Comparison of ENCODE assay signal across 8 mouse cellular contexts in the genomic region with DNA sequence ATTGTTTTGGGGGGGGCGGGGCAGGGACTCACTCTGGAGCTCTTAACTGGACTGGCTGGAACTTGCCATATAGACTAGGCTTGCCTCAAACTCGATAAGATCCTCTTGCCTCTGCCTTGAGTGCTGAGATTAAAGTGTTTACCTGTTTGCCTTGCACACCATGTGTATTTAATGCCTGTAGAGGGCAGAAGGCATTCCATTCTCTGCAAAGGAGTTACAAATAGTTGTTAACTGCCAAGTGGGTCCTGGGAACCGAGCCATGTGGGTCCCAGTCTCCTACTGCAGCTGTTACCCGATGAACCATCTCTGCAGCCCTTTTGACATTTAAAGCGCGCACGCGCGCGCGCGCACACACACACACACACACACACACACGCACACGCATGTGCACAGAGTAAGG. TPM values are rescaled to one million over a fixed set of nuclear protein-coding genes. Genes with fewer than 3 reads are reported as not detected.
DNase-seq lines count a peak whose midpoint lies in the region; ATAC-seq and TF ChIP-seq lines count a peak whose summit lies in the region.

No protein-coding gene starts in this region.

- no peak for TF ChIP-seq CTCF in lung, embryonic 14.5 days (IDR thresholded peaks at IDR 0.05; ENCODE audit: low read depth)
- no peak for TF ChIP-seq CTCF in stomach, postnatal 0 days (IDR thresholded peaks at IDR 0.05; ENCODE audit: low read depth)

- no peak for TF ChIP-seq EP300 in stomach, postnatal 0 days (optimal IDR thresholded peaks at IDR 0.05)

- H3K4me3 ChIP-seq in liver, embryonic 11.5 days (ENCODE audit: low read depth, low read length): peak overlapping the region; percentile 83; the same call in 1 of the 2 replicates
- peak overlapping the region; percentile 76; the same call in 1 of the 2 replicates for H3K4me3 ChIP-seq in hindbrain, embryonic 15.5 days
- no peak overlapping the region; the same call in 1 of the 2 replicates for H3K4me3 ChIP-seq in lung, embryonic 14.5 days (ENCODE audit: low read depth, low read length)
- no peak overlapping the region for H3K4me3 ChIP-seq in stomach, postnatal 0 days (ENCODE audit: low read depth, low read length)

- no peaks in the 10 kb centered on the region for H3K9me3 ChIP-seq in liver, embryonic 11.5 days (ENCODE audit: control insufficient read depth, low read length)
- no peaks in the 10 kb centered on the region for H3K9me3 ChIP-seq in hindbrain, embryonic 15.5 days
- no peaks in the 10 kb centered on the region for H3K9me3 ChIP-seq in lung, embryonic 14.5 days (ENCODE audit: low read depth, low read length)
- H3K9me3 ChIP-seq in stomach, postnatal 0 days (ENCODE audit: control insufficient read depth, low read length): no peaks in the 10 kb centered on the region

- no peak overlapping the region for H3K27ac ChIP-seq in liver, embryonic 11.5 days (ENCODE audit: low read depth, low read length)
- no peak overlapping the region for H3K27ac ChIP-seq in hindbrain, embryonic 15.5 days (replicated peaks)
- H3K27ac ChIP-seq in lung, embryonic 14.5 days (ENCODE audit: low read depth): no peak overlapping the region
- H3K27ac ChIP-seq in stomach, postnatal 0 days (replicated peaks): no peak overlapping the region

- peaks cover 11% of the 10 kb centered on the region for H3K4me1 ChIP-seq in liver, embryonic 11.5 days (replicated peaks; ENCODE audit: control insufficient read depth, insufficient read depth, low read length)
- H3K4me1 ChIP-seq in hindbrain, embryonic 15.5 days (replicated peaks): peaks cover 27% of the 10 kb centered on the region
- H3K4me1 ChIP-seq in lung, embryonic 14.5 days (ENCODE audit: insufficient read depth): peaks cover 4% of the 10 kb centered on the region; the same call in 1 of the 2 replicates
- H3K4me1 ChIP-seq in stomach, postnatal 0 days (replicated peaks; ENCODE audit: control insufficient read depth, insufficient read depth): peaks cover 5% of the 10 kb centered on the region; the same call in 1 of the 2 replicates

- peak overlapping the region; percentile 96 for H3K4me2 ChIP-seq in liver, embryonic 11.5 days
- peak overlapping the region; percentile 80; the same call in 1 of the 2 replicates for H3K4me2 ChIP-seq in hindbrain, embryonic 15.5 days
- peak overlapping the region; percentile 92 for H3K4me2 ChIP-seq in lung, embryonic 14.5 days
- H3K4me2 ChIP-seq in stomach, postnatal 0 days (replicated peaks; ENCODE audit: low read depth): peak overlapping the region; percentile 55; the same call in 1 of the 2 replicates

- no peak for ATAC-seq in liver, embryonic 11.5 days (replicated peaks; ENCODE audit: low FRiP score)
- no peak for ATAC-seq in hindbrain, embryonic 15.5 days (ENCODE audit: low FRiP score, low read depth)
- no peak for ATAC-seq in lung, embryonic 14.5 days (ENCODE audit: insufficient read depth)
- ATAC-seq in stomach, postnatal 0 days (ENCODE audit: low FRiP score, low TSS enrichment): no peak

- no peak overlapping the region for H3K9ac ChIP-seq in liver, embryonic 11.5 days (ENCODE audit: low read depth, low read length)
- no peak overlapping the region for H3K9ac ChIP-seq in hindbrain, embryonic 15.5 days
- no peak overlapping the region for H3K9ac ChIP-seq in lung, embryonic 14.5 days
- H3K9ac ChIP-seq in stomach, postnatal 0 days (ENCODE audit: low read length): no peak overlapping the region

- H3K36me3 ChIP-seq in liver, embryonic 11.5 days (ENCODE audit: control insufficient read depth, insufficient read depth, low read length): peaks cover 23% of the 10 kb centered on the region
- H3K36me3 ChIP-seq in hindbrain, embryonic 15.5 days: peaks cover 38% of the 10 kb centered on the region
- H3K36me3 ChIP-seq in lung, embryonic 14.5 days (ENCODE audit: insufficient read depth): peaks cover 44% of the 10 kb centered on the region
- H3K36me3 ChIP-seq in stomach, postnatal 0 days (ENCODE audit: control insufficient read depth, insufficient read depth, low read length): peaks cover 20% of the 10 kb centered on the region

- H3K27me3 ChIP-seq in liver, embryonic 11.5 days (replicated peaks; ENCODE audit: control insufficient read depth, insufficient read depth, low read length): no peaks in the 10 kb centered on the region
- no peaks in the 10 kb centered on the region for H3K27me3 ChIP-seq in hindbrain, embryonic 15.5 days
- H3K27me3 ChIP-seq in lung, embryonic 14.5 days (ENCODE audit: insufficient read depth, low read length): no peaks in the 10 kb centered on the region
- no peaks in the 10 kb centered on the region for H3K27me3 ChIP-seq in stomach, postnatal 0 days (ENCODE audit: control insufficient read depth, insufficient read depth, low read length)

- WGBS in liver, embryonic 11.5 days: 88% methylated on average over 14 of the region's 14 CpGs
- 91% methylated on average over 14 of the region's 14 CpGs for WGBS in hindbrain, embryonic 15.5 days
- WGBS in lung, embryonic 14.5 days: 81% methylated on average over 14 of the region's 14 CpGs
- WGBS in stomach, postnatal 0 days: 82% methylated on average over 14 of the region's 14 CpGs

- DNase-seq in liver, embryonic 11.5 days (ENCODE audit: low spot score): no peak
- DNase-seq in liver: no peak
- no peak for DNase-seq in lung, embryonic 14.5 days
- DNase-seq in stomach, postnatal 0 days (ENCODE audit: low spot score): no peak
- DNase-seq in right cerebral cortex, postnatal 25 days: no peak
- no peak for DNase-seq in spleen, postnatal 36 days (ENCODE audit: low spot score in 2 of 2)
- DNase-seq in spleen, postnatal 14 days (ENCODE audit: low spot score in 2 of 2): no peak

RNA-seq across cellular contexts. Expression of gene Hif1an, which starts 1.4 kb away (rescaled TPM):
- polyA plus RNA-seq in liver, embryonic 11.5 days (2014; fragmentation: Nextera tagmentation; extraction: Ambion mirVana): 19.7 and 22.4 TPM in 2 replicates
- 23.6 and 24.8 TPM in 2 replicates for polyA plus RNA-seq in hindbrain, embryonic 15.5 days (2015; fragmentation: Nextera tagmentation; extraction: Ambion mirVana)
- 23.9 and 24.4 TPM in 2 replicates for polyA plus RNA-seq in lung, embryonic 14.5 days (2014; fragmentation: Nextera tagmentation; extraction: Ambion mirVana)
- 10.1 and 10.5 TPM in 2 replicates for polyA plus RNA-seq in stomach, postnatal 0 days (2015; fragmentation: Nextera tagmentation; extraction: Ambion mirVana)

RNA-seq across cellular contexts. Expression of gene Ndufb8, which starts 8.8 kb away (rescaled TPM):
- polyA plus RNA-seq in liver, embryonic 11.5 days (2014; fragmentation: Nextera tagmentation; extraction: Ambion mirVana): 488 and 497 TPM in 2 replicates
- polyA plus RNA-seq in hindbrain, embryonic 15.5 days (2015; fragmentation: Nextera tagmentation; extraction: Ambion mirVana): 674 and 705 TPM in 2 replicates
- 544 and 562 TPM in 2 replicates for polyA plus RNA-seq in lung, embryonic 14.5 days (2014; fragmentation: Nextera tagmentation; extraction: Ambion mirVana)
- 584 and 594 TPM in 2 replicates for polyA plus RNA-seq in stomach, postnatal 0 days (2015; fragmentation: Nextera tagmentation; extraction: Ambion mirVana)

RNA-seq across cellular contexts. Expression of gene Gm20538, which starts 11.4 kb away (rescaled TPM):
- polyA plus RNA-seq in liver, embryonic 11.5 days (2014; fragmentation: Nextera tagmentation; extraction: Ambion mirVana): not detected in 2 replicates
- polyA plus RNA-seq in hindbrain, embryonic 15.5 days (2015; fragmentation: Nextera tagmentation; extraction: Ambion mirVana): not detected in 2 replicates
- polyA plus RNA-seq in lung, embryonic 14.5 days (2014; fragmentation: Nextera tagmentation; extraction: Ambion mirVana): not detected in 2 replicates
- polyA plus RNA-seq in stomach, postnatal 0 days (2015; fragmentation: Nextera tagmentation; extraction: Ambion mirVana): 0.70 TPM in 1 of 2 replicates, not detected in the other

RNA-seq across cellular contexts. Expression of gene Sec31b, which starts 18.3 kb away (rescaled TPM):
- polyA plus RNA-seq in liver, embryonic 11.5 days (2014; fragmentation: Nextera tagmentation; extraction: Ambion mirVana): 0.55 and 0.58 TPM in 2 replicates
- polyA plus RNA-seq in hindbrain, embryonic 15.5 days (2015; fragmentation: Nextera tagmentation; extraction: Ambion mirVana): 0.20 and 0.38 TPM in 2 replicates
- 0.30 and 0.45 TPM in 2 replicates for polyA plus RNA-seq in lung, embryonic 14.5 days (2014; fragmentation: Nextera tagmentation; extraction: Ambion mirVana)
- polyA plus RNA-seq in stomach, postnatal 0 days (2015; fragmentation: Nextera tagmentation; extraction: Ambion mirVana): 0.19 and 0.34 TPM in 2 replicates

Comparison
In these comparisons a context has a peak if more than half of its experiments do, and no peak if none do; other contexts are left out.
1. H3K4me3 ChIP-seq: peak in liver, embryonic 11.5 days (single experiment) and hindbrain, embryonic 15.5 days (single experiment); none in lung, embryonic 14.5 days (single experiment) and stomach, postnatal 0 days (single experiment).
2. Peak in every context shown above with its lines, with median percentiles within 50 percentile points of each other: H3K4me2 ChIP-seq.